Mouse (Mus musculus): ENCODE measurements around the gene Gtpbp3. TPM values are rescaled to one million over a fixed set of nuclear protein-coding genes. Genes with fewer than 3 reads are reported as not detected.
A peak's percentile ranks its signal among the peaks of the same experiment; 100 is the strongest.

The Gtpbp3 gene
- polyA plus RNA-seq, 1 experiment from 2014 or later: 18.3 TPM

- Histone ChIP-seq H3K4me3 (no peak overlapping the region), H3K27ac (replicated peaks) (no peak overlapping the region), H3K9ac (replicated peaks) (no peak overlapping the region), H3K36me3 (peaks cover 43% of the 10 kb centered on the region), H3K27me3 (no peaks in the 10 kb centered on the region), H3K4me1 (peaks cover 22% of the 10 kb centered on the region), H3K4me2 (replicated peaks) (no peak overlapping the region), H3K9me3 (no peaks in the 10 kb centered on the region)
- 97% methylated on average over 17 of the region's 17 CpGs for WGBS
- no peak for ATAC-seq (ENCODE audit: low FRiP score, low read depth)
Measured at GRCm38 (mm10) chr8:71471861-71472260, 16.0 kb upstream of the Gtpbp3 start.

- no peaks in the 10 kb centered on the region for H3K9me3 ChIP-seq
- no peak for ATAC-seq (ENCODE audit: low FRiP score, low read depth)
- H3K36me3 ChIP-seq: peaks cover 43% of the 10 kb centered on the region
- H3K9ac ChIP-seq (replicated peaks): no peak overlapping the region
- no peaks in the 10 kb centered on the region; the same call in 1 of the 2 replicates for H3K27me3 ChIP-seq
- no peak overlapping the region for H3K27ac ChIP-seq (replicated peaks)
- H3K4me3 ChIP-seq: no peak overlapping the region
- H3K4me2 ChIP-seq (replicated peaks): no peak overlapping the region
- peaks cover 31% of the 10 kb centered on the region for H3K4me1 ChIP-seq
- WGBS: 87% methylated on average over 8 of the region's 8 CpGs
Measured at GRCm38 (mm10) chr8:71472601-71473386, 15.1 kb upstream of the Gtpbp3 start.

- no peak overlapping the region for H3K4me2 ChIP-seq (replicated peaks)
- peaks cover 56% of the 10 kb centered on the region for H3K36me3 ChIP-seq
- H3K9me3 ChIP-seq: no peaks in the 10 kb centered on the region
- no peak overlapping the region for H3K9ac ChIP-seq (replicated peaks)
- peaks cover 32% of the 10 kb centered on the region for H3K4me1 ChIP-seq
- no peak for ATAC-seq (ENCODE audit: low FRiP score, low read depth)
- H3K4me3 ChIP-seq: no peak overlapping the region
- WGBS: 96% methylated on average over 18 of the region's 18 CpGs
- H3K27me3 ChIP-seq: peaks cover 10% of the 10 kb centered on the region
- H3K27ac ChIP-seq (replicated peaks): no peak overlapping the region
Measured at GRCm38 (mm10) chr8:71474344-71474743, 13.6 kb upstream of the Gtpbp3 start.

- Histone ChIP-seq H3K4me3 (no peak overlapping the region), H3K27ac (replicated peaks) (peak overlapping the region; percentile 15; the same call in 1 of the 2 replicates), H3K9ac (replicated peaks) (no peak overlapping the region; the same call in 1 of the 2 replicates), H3K27me3 (peaks cover 10% of the 10 kb centered on the region), H3K36me3 (peaks cover 63% of the 10 kb centered on the region), H3K4me1 (peaks cover 28% of the 10 kb centered on the region), H3K4me2 (replicated peaks) (no peak overlapping the region), H3K9me3 (no peaks in the 10 kb centered on the region)
- no peak for ATAC-seq (ENCODE audit: low FRiP score, low read depth)
- 88% methylated on average over 25 of the region's 25 CpGs for WGBS
Measured at GRCm38 (mm10) chr8:71474785-71475701, 12.9 kb upstream of the Gtpbp3 start.

- no peaks in the 10 kb centered on the region for H3K9me3 ChIP-seq
- peak overlapping the region; percentile 72; the same call in 1 of the 2 replicates for H3K9ac ChIP-seq (replicated peaks)
- peak overlapping the region; percentile 90 for H3K27ac ChIP-seq (replicated peaks)
- H3K4me3 ChIP-seq: peak overlapping the region; percentile 60
- ATAC-seq (ENCODE audit: low FRiP score, low read depth): no peak
- peak overlapping the region; percentile 87 for H3K4me2 ChIP-seq (replicated peaks)
- H3K4me1 ChIP-seq: peaks cover 21% of the 10 kb centered on the region
- peaks cover 10% of the 10 kb centered on the region for H3K27me3 ChIP-seq
- peaks cover 70% of the 10 kb centered on the region for H3K36me3 ChIP-seq
- 28% methylated on average over 4 of the region's 4 CpGs for WGBS
Measured at GRCm38 (mm10) chr8:71475702-71476075, 12.2 kb upstream of the Gtpbp3 start.

GRCm38 (mm10) chr8:71476099-71476940 is 11.6 kb upstream of the Gtpbp3 start:
- H3K27me3 ChIP-seq: peaks cover 12% of the 10 kb centered on the region
- peak overlapping the region; percentile 87 for H3K4me2 ChIP-seq (replicated peaks)
- H3K4me1 ChIP-seq: peaks cover 21% of the 10 kb centered on the region
- peak; percentile 75 for ATAC-seq (ENCODE audit: low FRiP score, low read depth)
- no peaks in the 10 kb centered on the region for H3K9me3 ChIP-seq
- H3K27ac ChIP-seq (replicated peaks): peak overlapping the region; percentile 90
- H3K36me3 ChIP-seq: peaks cover 74% of the 10 kb centered on the region
- WGBS: under 1% methylated on average over 51 of the region's 121 CpGs
- H3K9ac ChIP-seq (replicated peaks): peak overlapping the region; percentile 72
- H3K4me3 ChIP-seq: peak overlapping the region; percentile 60

GRCm38 (mm10) chr8:71477196-71477845 is 10.6 kb upstream of the Gtpbp3 start:
- 39% methylated on average over 14 of the region's 14 CpGs for WGBS
- no peak for ATAC-seq (ENCODE audit: low FRiP score, low read depth)
- peak overlapping the region; percentile 72 for H3K9ac ChIP-seq (replicated peaks)
- H3K4me1 ChIP-seq: peaks cover 24% of the 10 kb centered on the region
- peaks cover 74% of the 10 kb centered on the region for H3K36me3 ChIP-seq
- H3K9me3 ChIP-seq: no peaks in the 10 kb centered on the region
- peak overlapping the region; percentile 90 for H3K27ac ChIP-seq (replicated peaks)
- H3K4me3 ChIP-seq: peak overlapping the region; percentile 60
- H3K27me3 ChIP-seq: peaks cover 22% of the 10 kb centered on the region
- peak overlapping the region; percentile 87 for H3K4me2 ChIP-seq (replicated peaks)

- Histone ChIP-seq H3K27me3 (peaks cover 24% of the 10 kb centered on the region), H3K9me3 (no peaks in the 10 kb centered on the region), H3K27ac (replicated peaks) (no peak overlapping the region), H3K4me3 (no peak overlapping the region), H3K4me1 (peaks cover 29% of the 10 kb centered on the region), H3K36me3 (peaks cover 74% of the 10 kb centered on the region), H3K4me2 (replicated peaks) (no peak overlapping the region), H3K9ac (replicated peaks) (no peak overlapping the region)
- WGBS: 92% methylated on average over 11 of the region's 11 CpGs
- no peak for ATAC-seq (ENCODE audit: low FRiP score, low read depth)
Measured at GRCm38 (mm10) chr8:71478943-71479342, 9.0 kb upstream of the Gtpbp3 start.

GRCm38 (mm10) chr8:71483932-71484331 is 4.0 kb upstream of the Gtpbp3 start:
- peak overlapping the region; percentile 63; the same call in 1 of the 2 replicates for H3K4me2 ChIP-seq (replicated peaks)
- no peak overlapping the region for H3K27ac ChIP-seq (replicated peaks)
- H3K4me3 ChIP-seq: no peak overlapping the region
- 46% methylated on average over 8 of the region's 8 CpGs for WGBS
- H3K9ac ChIP-seq (replicated peaks): no peak overlapping the region
- peaks cover 54% of the 10 kb centered on the region for H3K36me3 ChIP-seq
- peaks cover 18% of the 10 kb centered on the region for H3K27me3 ChIP-seq
- H3K4me1 ChIP-seq: peaks cover 24% of the 10 kb centered on the region
- no peak for ATAC-seq (ENCODE audit: low FRiP score, low read depth)
- H3K9me3 ChIP-seq: no peaks in the 10 kb centered on the region

- peaks cover 32% of the 10 kb centered on the region for H3K4me1 ChIP-seq
- peaks cover 14% of the 10 kb centered on the region; the same call in 1 of the 2 replicates for H3K27me3 ChIP-seq
- no peaks in the 10 kb centered on the region for H3K9me3 ChIP-seq
- H3K27ac ChIP-seq (replicated peaks): no peak overlapping the region
- peaks cover 46% of the 10 kb centered on the region for H3K36me3 ChIP-seq
- peak overlapping the region; percentile 98; the same call in 1 of the 2 replicates for H3K9ac ChIP-seq (replicated peaks)
- peak overlapping the region; percentile 63 for H3K4me2 ChIP-seq (replicated peaks)
- peak overlapping the region; percentile 92 for H3K4me3 ChIP-seq
- ATAC-seq (ENCODE audit: low FRiP score, low read depth): no peak
- WGBS: 94% methylated on average over 19 of the region's 19 CpGs
Measured at GRCm38 (mm10) chr8:71484736-71485135, 3.2 kb upstream of the Gtpbp3 start.
